Mouse (Mus musculus) C2C12 (cell line): Measurements from ENCODE around the gene 5730522E02Rik. TPM values are rescaled to one million over a fixed set of nuclear protein-coding genes. Genes with fewer than 3 reads are reported as not detected.

Experiments used
- H3K27me3 ChIP-seq: one replicate; pipeline ENCODE4 v1.6.1; 2011; ENCODE audit not compliant: control insufficient read depth, insufficient read depth, insufficient read length
- H3K36me3 ChIP-seq: one replicate; pipeline ENCODE4 v1.6.1; 2011; ENCODE audit not compliant: control insufficient read depth, insufficient read depth
- H3K4me3 ChIP-seq: one replicate; pipeline ENCODE4 v1.5.1; 2011; ENCODE audit warnings: mild to moderate bottlenecking, control low read depth; ENCODE audit not compliant: poor library complexity, insufficient read depth, severe bottlenecking
- H3K79me2 ChIP-seq: one replicate; pipeline ENCODE4 v1.6.1; 2011; ENCODE audit not compliant: control insufficient read depth, insufficient read depth
- H3K79me3 ChIP-seq: one replicate; pipeline ENCODE4 v1.6.1; 2011; ENCODE audit warnings: low read depth, control low read depth
- H3ac ChIP-seq: one replicate; pipeline ENCODE3; 2011; ENCODE audit warnings: low read depth; ENCODE audit not compliant: control insufficient read depth, insufficient read length
- CEBPB ChIP-seq: IDR thresholded peaks from one replicate; pipeline ENCODE4 v1.6.1; 2011; ENCODE audit warnings: low read depth, mild to moderate bottlenecking, control low read depth, moderate library complexity
- CTCF ChIP-seq: IDR thresholded peaks from one replicate; pipeline ENCODE4 v1.5.1; 2011; ENCODE audit not compliant: control insufficient read depth, insufficient read depth, insufficient read length
- FOSL1 ChIP-seq: IDR thresholded peaks from one replicate; pipeline ENCODE4 v1.8.0; 2011; ENCODE audit warnings: mild to moderate bottlenecking, low read length; ENCODE audit not compliant: poor library complexity, insufficient read depth, severe bottlenecking
- MAX ChIP-seq: IDR thresholded peaks from one replicate; pipeline ENCODE4 v1.6.1; 2011; ENCODE audit warnings: mild to moderate bottlenecking, control low read depth
- MYOD1 ChIP-seq: IDR thresholded peaks from one replicate; pipeline ENCODE4 v1.6.1; 2011; ENCODE audit warnings: low read depth; ENCODE audit not compliant: control insufficient read depth, insufficient read length
- MYOG ChIP-seq: IDR thresholded peaks from one replicate; pipeline ENCODE4 v1.6.1; 2011; ENCODE audit not compliant: control insufficient read depth, insufficient read length; ENCODE audit errors: extremely low read depth
- USF1 ChIP-seq: IDR thresholded peaks from one replicate; pipeline ENCODE4 v1.6.1; 2011; ENCODE audit warnings: low read depth, mild to moderate bottlenecking, control low read depth, moderate library complexity
- polyA plus RNA-seq: library from polyadenylated mRNA; unstranded; fragments of >200 nt; fragmentation: generic; extraction: Trizol; gene quantifications from one replicate; pipeline ENCODE4 v1.2.1, GENCODE M21; 2012; ENCODE audit warnings: missing spikeins

The 5730522E02Rik gene
- polyA plus RNA-seq, 1 experiment: not detected

DNA sequence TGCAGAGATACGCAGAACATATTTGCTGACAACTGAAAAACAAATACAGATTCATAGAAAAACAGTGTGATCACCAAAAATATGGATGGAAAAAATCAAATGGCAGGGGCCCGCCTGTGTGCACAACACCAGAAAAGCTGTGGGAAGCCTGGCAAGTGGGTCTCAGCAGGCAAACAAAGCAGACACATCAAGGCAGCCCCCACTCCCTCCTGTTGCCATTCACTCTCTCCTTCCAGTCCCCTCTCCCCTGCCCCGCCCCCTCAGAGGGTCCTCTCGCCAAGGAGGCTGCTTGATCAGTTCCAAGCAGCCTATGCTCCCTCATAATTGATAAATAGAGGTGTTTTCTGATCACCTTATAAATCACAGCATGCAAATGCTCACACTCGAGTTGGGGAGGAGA is 357.5 kb downstream of the 5730522E02Rik start:
- TF ChIP-seq MAX: no peak
- no peaks in the 10 kb centered on the region for H3K79me3 ChIP-seq
- H3K27me3 ChIP-seq: no peaks in the 10 kb centered on the region
- no peak overlapping the region for H3ac ChIP-seq
- no peaks in the 10 kb centered on the region for H3K36me3 ChIP-seq
- no peaks in the 10 kb centered on the region for H3K79me2 ChIP-seq
- H3K4me3 ChIP-seq: no peak overlapping the region

DNA sequence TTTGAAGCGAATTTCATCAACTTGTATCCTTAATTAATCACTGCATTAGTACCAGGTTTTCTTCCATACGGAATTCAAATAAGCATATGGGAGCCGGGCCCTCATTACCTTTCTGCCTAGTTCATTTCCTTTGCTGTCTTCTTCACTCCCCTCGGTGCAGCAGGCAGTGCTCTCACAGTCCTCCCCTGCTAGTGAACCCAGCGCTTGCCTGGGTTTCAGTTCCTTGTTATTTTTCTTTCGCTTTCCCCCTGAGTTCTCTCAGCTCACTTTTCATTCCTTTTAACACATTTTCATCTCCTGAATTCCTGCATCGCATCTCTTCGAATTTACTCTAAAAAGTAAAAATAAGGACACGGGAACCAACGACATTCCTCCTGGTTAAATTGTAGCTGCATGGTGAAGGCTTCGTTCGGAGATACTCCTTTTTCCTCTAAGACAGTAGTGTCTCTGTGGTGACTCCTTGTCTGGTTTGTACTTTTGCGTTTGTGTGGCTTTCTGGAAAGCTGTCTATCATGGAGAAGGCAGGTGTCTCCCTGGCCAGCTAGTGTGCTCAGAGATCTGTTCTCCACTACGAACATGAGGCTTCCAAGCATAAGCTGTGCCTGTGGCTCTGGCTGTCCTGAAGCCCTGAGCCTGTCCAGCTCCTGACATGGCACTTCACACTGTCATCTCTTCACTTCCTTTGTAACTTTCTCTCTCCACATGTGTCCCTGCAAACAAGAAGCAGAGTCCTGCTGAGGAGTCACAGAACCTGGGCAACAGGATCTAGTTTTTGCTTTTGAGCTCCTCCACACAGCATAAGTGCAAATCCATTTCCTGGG is 361.5 kb downstream of the 5730522E02Rik start:
- Histone ChIP-seq H3K4me3 (no peak overlapping the region), H3K79me3 (no peaks in the 10 kb centered on the region), H3ac (no peak overlapping the region), H3K27me3 (no peaks in the 10 kb centered on the region), H3K79me2 (no peaks in the 10 kb centered on the region), H3K36me3 (no peaks in the 10 kb centered on the region)
- TF ChIP-seq CTCF (no peak), USF1 (no peak), MYOG (no peak), MYOD1 (no peak), FOSL1 (no peak), CEBPB (no peak), MAX (no peak)

DNA sequence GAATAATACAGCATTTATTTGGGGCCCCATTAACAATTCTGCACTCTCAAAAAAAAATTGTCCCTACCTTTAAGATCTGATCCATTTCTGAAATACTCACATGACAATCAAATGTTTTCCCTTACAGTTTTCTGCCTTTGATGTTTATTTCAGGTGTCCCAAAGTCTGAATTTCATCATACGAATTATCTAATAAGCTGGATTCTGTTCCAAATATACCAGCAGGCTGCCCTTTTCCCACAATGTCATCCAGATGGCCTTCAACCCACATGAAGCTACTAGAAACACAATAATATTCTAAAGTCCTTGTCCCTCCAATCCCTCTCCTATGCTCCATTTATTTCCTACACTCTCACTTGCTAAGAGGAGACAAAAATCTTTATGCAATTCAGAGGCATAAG is 372.1 kb downstream of the 5730522E02Rik start:
- no peak overlapping the region for H3K4me3 ChIP-seq
- H3K79me3 ChIP-seq: no peaks in the 10 kb centered on the region
- no peaks in the 10 kb centered on the region for H3K79me2 ChIP-seq
- H3K36me3 ChIP-seq: no peaks in the 10 kb centered on the region
- no peak for TF ChIP-seq MYOD1
- TF ChIP-seq FOSL1: no peak
- TF ChIP-seq USF1: no peak
- no peak for TF ChIP-seq MAX
- TF ChIP-seq CEBPB: no peak
- no peak for TF ChIP-seq MYOG
- no peak for TF ChIP-seq CTCF
- no peak overlapping the region for H3ac ChIP-seq
- H3K27me3 ChIP-seq: no peaks in the 10 kb centered on the region

DNA sequence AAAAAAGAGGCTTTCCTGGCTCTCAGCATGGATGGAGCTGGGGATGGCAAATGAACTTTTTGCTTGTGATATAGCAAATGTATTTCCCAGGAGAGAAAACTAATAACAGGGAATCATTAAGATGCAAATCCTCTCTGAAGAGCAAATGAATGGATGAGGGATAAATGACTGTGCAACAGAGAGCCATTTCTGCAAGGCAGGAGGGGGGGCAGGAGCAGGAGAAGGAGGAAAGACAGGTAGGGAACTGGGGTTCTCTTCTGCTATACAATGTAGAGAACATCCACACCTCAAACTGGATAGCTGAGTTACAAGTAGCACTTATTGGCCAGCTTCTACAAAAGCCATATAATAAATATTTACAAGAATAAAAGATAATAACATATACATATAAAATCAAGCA is 390.8 kb downstream of the 5730522E02Rik start:
- Histone ChIP-seq H3K36me3 (no peaks in the 10 kb centered on the region), H3K79me2 (no peaks in the 10 kb centered on the region), H3K4me3 (no peak overlapping the region), H3ac (no peak overlapping the region), H3K79me3 (no peaks in the 10 kb centered on the region), H3K27me3 (no peaks in the 10 kb centered on the region)
- TF ChIP-seq MYOD1 (no peak), USF1 (no peak), MYOG (no peak), CEBPB (no peak), CTCF (no peak), MAX (no peak)

DNA sequence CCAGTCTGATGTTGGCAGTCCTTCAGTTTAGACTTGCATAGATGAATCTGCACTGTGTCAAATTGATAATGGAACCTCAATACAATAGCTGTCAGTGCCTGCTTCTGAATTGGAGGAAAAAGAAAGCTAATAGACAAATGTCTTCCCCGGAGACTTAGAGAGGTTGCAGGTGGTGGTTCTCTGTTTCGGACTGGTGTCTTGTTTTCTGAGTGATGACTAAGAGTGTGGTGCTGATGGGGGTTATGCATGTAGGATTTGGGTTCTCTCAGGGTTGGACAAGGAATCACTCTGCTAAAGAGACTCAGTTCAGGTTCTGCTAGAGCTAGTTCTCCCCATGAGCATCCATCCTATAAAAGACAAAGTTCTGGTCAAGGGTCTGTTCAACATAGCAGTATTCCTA is 397.1 kb downstream of the 5730522E02Rik start:
- no peaks in the 10 kb centered on the region for H3K79me2 ChIP-seq
- H3K4me3 ChIP-seq: no peak overlapping the region
- no peaks in the 10 kb centered on the region for H3K36me3 ChIP-seq
- no peak for TF ChIP-seq MYOD1
- TF ChIP-seq CTCF: no peak
- TF ChIP-seq MYOG: no peak
- no peak for TF ChIP-seq CEBPB
- TF ChIP-seq FOSL1: no peak
- H3K79me3 ChIP-seq: no peaks in the 10 kb centered on the region
- H3ac ChIP-seq: no peak overlapping the region
- no peaks in the 10 kb centered on the region for H3K27me3 ChIP-seq

DNA sequence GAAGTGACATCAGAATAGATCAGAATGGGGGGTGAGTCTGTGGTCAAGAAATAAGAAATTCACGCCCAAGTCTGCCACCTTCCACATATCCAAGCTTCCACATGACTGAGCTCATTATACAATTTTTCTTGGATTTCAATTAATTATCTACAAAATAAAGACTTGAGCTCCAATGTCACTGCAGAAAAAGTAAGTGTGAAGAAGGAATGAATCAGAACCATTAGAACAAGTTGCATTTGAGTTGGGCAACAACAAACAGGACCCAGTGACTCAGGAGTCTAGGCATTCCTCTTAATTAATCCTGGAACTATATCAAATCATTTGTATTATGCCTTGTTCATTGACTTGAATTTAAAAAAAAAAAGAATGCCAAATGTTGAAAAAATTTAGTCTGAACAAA is 422.9 kb downstream of the 5730522E02Rik start:
- no peaks in the 10 kb centered on the region for H3K36me3 ChIP-seq
- H3K27me3 ChIP-seq: no peaks in the 10 kb centered on the region
- H3K79me3 ChIP-seq: no peaks in the 10 kb centered on the region
- H3K79me2 ChIP-seq: no peaks in the 10 kb centered on the region
- no peak for TF ChIP-seq MYOD1
- TF ChIP-seq FOSL1: no peak
- no peak for TF ChIP-seq MYOG
- TF ChIP-seq MAX: no peak
- TF ChIP-seq USF1: no peak
- TF ChIP-seq CEBPB: no peak
- TF ChIP-seq CTCF: no peak
- H3K4me3 ChIP-seq: no peak overlapping the region
- no peak overlapping the region for H3ac ChIP-seq
